Mouse (Mus musculus) MEL (cell line): Measurements from ENCODE around the gene Pla1a. TPM values are rescaled to one million over a fixed set of nuclear protein-coding genes. Genes with fewer than 3 reads are reported as not detected.

Source experiments
- DNase-seq: peaks from one replicate; pipeline ENCODE4 v3.0.0; 2011; ENCODE audit warnings: low read depth, low spot score
- H3K27ac ChIP-seq: 2 replicates; pipeline ENCODE4 v1.5.1; 2012; ENCODE audit warnings: low read depth, mild to moderate bottlenecking, control low read depth, low read length, moderate library complexity; ENCODE audit not compliant: control insufficient read depth
- H3K27me3 ChIP-seq, 2 experiments: fragments of 150-350 bp in 1 of 2; sonication (generic) in 1 of 2; 2 replicates each; pipeline ENCODE4 v1.6.1; 2012; ENCODE audit warnings: low read length in 2 of 2, mild to moderate bottlenecking in 2 of 2, improper control_type of control experiment in 1 of 2, moderate library complexity in 1 of 2; ENCODE audit not compliant: insufficient read depth in 2 of 2, control insufficient read depth in 1 of 2
- H3K36me3 ChIP-seq, 2 experiments: 2 replicates each; pipeline ENCODE4 v1.6.1; 2012 to 2014; ENCODE audit warnings: low read length in 2 of 2, improper control_type of control experiment in 1 of 2, inconsistent platforms in 1 of 2, mild to moderate bottlenecking in 1 of 2; ENCODE audit not compliant: insufficient read depth in 2 of 2, control insufficient read depth in 1 of 2
- H3K4me1 ChIP-seq, 2 experiments: fragments of 150-350 bp in 1 of 2; sonication (generic) in 1 of 2; 2 replicates each; pipeline ENCODE4 v1.6.1; 2012; ENCODE audit warnings: low read length in 2 of 2, improper control_type of control experiment in 1 of 2, mild to moderate bottlenecking in 1 of 2; ENCODE audit not compliant: insufficient read depth in 2 of 2, control insufficient read depth in 1 of 2
- H3K4me3 ChIP-seq, 2 experiments: fragments of 150-350 bp in 1 of 2; sonication (generic) in 1 of 2; 2 replicates each; pipeline ENCODE4 v1.5.1; 2012; ENCODE audit warnings: low read depth in 2 of 2, low read length in 2 of 2, mild to moderate bottlenecking in 2 of 2, moderate library complexity in 2 of 2, control low read depth in 1 of 2, improper control_type of control experiment in 1 of 2; ENCODE audit not compliant: control insufficient read depth in 1 of 2, insufficient read depth in 1 of 2
- H3K79me2 ChIP-seq: 2 replicates; pipeline ENCODE4 v1.6.1; 2012; ENCODE audit warnings: mild to moderate bottlenecking, low read length, moderate library complexity; ENCODE audit not compliant: control insufficient read depth, poor library complexity, insufficient read depth
- H3K9ac ChIP-seq: 2 replicates; pipeline ENCODE4 v1.6.1; 2012; ENCODE audit warnings: low read depth, mild to moderate bottlenecking, control low read depth, low read length, moderate library complexity; ENCODE audit not compliant: control insufficient read depth, poor library complexity, severe bottlenecking
- H3K9me3 ChIP-seq: fragments of 150-350 bp; sonication (generic); replicated peaks from 2 replicates; pipeline ENCODE4 v1.6.1; 2012; ENCODE audit warnings: mild to moderate bottlenecking, low read length, improper control_type of control experiment, moderate library complexity; ENCODE audit not compliant: insufficient read depth
- CTCF ChIP-seq, 3 experiments: IDR thresholded peaks in 2 of 3; conservative IDR thresholded peaks in 1 of 3; 2 replicates each; pipeline ENCODE4 v1.5.1; 2011 to 2012; ENCODE audit warnings: low read length in 3 of 3, low read depth in 2 of 3, mild to moderate bottlenecking in 2 of 3, improper control_type of control experiment in 1 of 3, inconsistent platforms in 1 of 3, mixed read lengths in 1 of 3, moderate library complexity in 1 of 3; ENCODE audit not compliant: control insufficient read depth in 1 of 3, insufficient read depth in 1 of 3, poor library complexity in 1 of 3, severe bottlenecking in 1 of 3
- ELF1 ChIP-seq: IDR thresholded peaks from 2 replicates; pipeline ENCODE4 v1.6.1; 2014; ENCODE audit warnings: low read depth, mild to moderate bottlenecking, inconsistent platforms, low read length, improper control_type of control experiment, moderate library complexity
- EP300 ChIP-seq, 2 experiments: IDR thresholded peaks; 2 replicates each; pipeline ENCODE4 v1.6.1; 2011; ENCODE audit warnings: improper control_type of control experiment in 2 of 2, low read length in 2 of 2, low read depth in 1 of 2, mild to moderate bottlenecking in 1 of 2
- ETS1 ChIP-seq: IDR thresholded peaks from 2 replicates; pipeline ENCODE4 v1.6.1; 2012; ENCODE audit warnings: low read depth, mild to moderate bottlenecking, inconsistent platforms, low read length, improper control_type of control experiment, moderate library complexity
- GATA1 ChIP-seq: IDR thresholded peaks from 2 replicates; pipeline ENCODE4 v1.6.1; 2011; ENCODE audit warnings: low read depth, low read length, improper control_type of control experiment
- HCFC1 ChIP-seq: IDR thresholded peaks from 2 replicates; pipeline ENCODE4 v1.6.1; 2012; ENCODE audit warnings: low read depth, mild to moderate bottlenecking, inconsistent platforms, low read length, improper control_type of control experiment, moderate library complexity
- JUND ChIP-seq: IDR thresholded peaks from 2 replicates; pipeline ENCODE4 v1.6.1; 2011; ENCODE audit warnings: low read depth, mild to moderate bottlenecking, improper control_type of control experiment, low read length
- KAT2A ChIP-seq: conservative IDR thresholded peaks from 2 replicates; pipeline ENCODE4 v1.6.1; 2012; ENCODE audit warnings: low read depth, low read length, improper control_type of control experiment, inconsistent platforms
- MAFK ChIP-seq: IDR thresholded peaks from 2 replicates; pipeline ENCODE4 v1.6.1; 2011; ENCODE audit warnings: low read depth, mild to moderate bottlenecking, low read length, improper control_type of control experiment, borderline replicate concordance
- MYB ChIP-seq: IDR thresholded peaks from 2 replicates; pipeline ENCODE4 v1.6.1; 2011; ENCODE audit warnings: mild to moderate bottlenecking, low read depth, low read length, improper control_type of control experiment
- POLR2A ChIP-seq, 2 experiments: IDR thresholded peaks; 2 replicates each; pipeline ENCODE4 v1.6.1; 2011 to 2012; ENCODE audit warnings: low read length in 2 of 2, mild to moderate bottlenecking in 2 of 2, control low read depth in 1 of 2, improper control_type of control experiment in 1 of 2, low read depth in 1 of 2, moderate library complexity in 1 of 2; ENCODE audit not compliant: control insufficient read depth in 1 of 2, insufficient read depth in 1 of 2, poor library complexity in 1 of 2
- SIN3A ChIP-seq: IDR thresholded peaks from 2 replicates; pipeline ENCODE4 v1.6.1; 2012; ENCODE audit warnings: low read length, improper control_type of control experiment, inconsistent platforms
- SMC3 ChIP-seq: IDR thresholded peaks from 2 replicates; pipeline ENCODE4 v1.6.1; 2011; ENCODE audit warnings: low read depth, low read length, improper control_type of control experiment
- TCF12 ChIP-seq: IDR thresholded peaks from 2 replicates; pipeline ENCODE4 v1.6.1; 2014; ENCODE audit warnings: low read depth, mild to moderate bottlenecking, inconsistent platforms, low read length, improper control_type of control experiment, moderate library complexity
- USF1 ChIP-seq: IDR thresholded peaks from 2 replicates; pipeline ENCODE4 v1.6.1; 2014; ENCODE audit warnings: low read depth, mild to moderate bottlenecking, inconsistent platforms, low read length, improper control_type of control experiment, moderate library complexity
- ZMIZ1 ChIP-seq: IDR thresholded peaks from 2 replicates; pipeline ENCODE4 v1.6.1; 2012; ENCODE audit warnings: low read depth, mild to moderate bottlenecking, inconsistent platforms, low read length, improper control_type of control experiment, moderate library complexity
- ZNF384 ChIP-seq: IDR thresholded peaks from 2 replicates; pipeline ENCODE4 v1.6.1; 2012; ENCODE audit warnings: low read depth, mild to moderate bottlenecking, inconsistent platforms, low read length, improper control_type of control experiment
- polyA plus RNA-seq, 2 experiments: library from polyadenylated mRNA; stranded (reverse) in 1 of 2; unstranded in 1 of 2; fragments of >175 nt in 1 of 2; fragments of >200 nt in 1 of 2; gene quantifications; 2 replicates each; pipeline versions ENCODE4 v1.2.1 to v1.2.4; 2012; ENCODE audit warnings: low replicate concordance in 2 of 2, low read depth in 1 of 2; ENCODE audit not compliant: insufficient read length in 2 of 2, insufficient read depth in 1 of 2, missing spikeins in 1 of 2
- total RNA-seq: library from RNA; depleted of rRNA; stranded (reverse); fragments of 300-350 nt; gene quantifications from 2 replicates; pipeline ENCODE4 v1.2.3, GENCODE M21; 2012

The Pla1a gene
- total and polyA plus RNA-seq, 3 experiments: 0.04 TPM; not detected in 2

- peaks cover 0 to 2% of the 10 kb centered on the region in 2 experiments; a peak in 1 of 4 replicates for H3K27me3 ChIP-seq
- peak; percentile 53 for DNase-seq
- peak overlapping the region; percentile 13 for H3K9ac ChIP-seq
- peaks cover 0 to 27% of the 10 kb centered on the region in 2 experiments; a peak in 3 of 4 replicates for H3K4me1 ChIP-seq
- peak overlapping the region in 1 of 2 experiments; percentile 3; a peak in 1 of 4 replicates for H3K4me3 ChIP-seq
- H3K36me3 ChIP-seq: peaks cover 0 to 14% of the 10 kb centered on the region in 2 experiments; a peak in 2 of 4 replicates
- no peak overlapping the region for H3K27ac ChIP-seq
- H3K79me2 ChIP-seq: no peaks in the 10 kb centered on the region
- TF ChIP-seq GATA1 (peak; percentile 53), ETS1 (peak; percentile 24; the same call in 1 of the 2 replicates), TCF12 (no peak), EP300 (IDR thresholded peaks at IDR 0.05; ENCODE audit: low read depth in 1 of 2, low read length in 2 of 2) (peak; percentile 36 to 40; a peak in 2 of 4 replicates), ELF1 (peak; percentile 52; the same call in 1 of the 2 replicates)
- no peaks in the 10 kb centered on the region for H3K9me3 ChIP-seq
Measured at GRCm38 (mm10) chr16:38431446-38432185, 1.3 kb downstream of the Pla1a start.

- H3K27me3 ChIP-seq: peaks cover 3 to 5% of the 10 kb centered on the region in 2 experiments; a peak in 3 of 4 replicates
- no peak overlapping the region for H3K9ac ChIP-seq
- H3K36me3 ChIP-seq: no peaks in the 10 kb centered on the region; a peak in 2 of 4 replicates
- H3K9me3 ChIP-seq: no peaks in the 10 kb centered on the region
- DNase-seq: no peak
- peaks cover 0 to 8% of the 10 kb centered on the region in 2 experiments; a peak in 3 of 4 replicates for H3K4me1 ChIP-seq
- no peak overlapping the region for H3K27ac ChIP-seq
- no peaks in the 10 kb centered on the region for H3K79me2 ChIP-seq
- H3K4me3 ChIP-seq: no peak overlapping the region
- TF ChIP-seq KAT2A (no peak), ZMIZ1 (no peak), MAFK (no peak), POLR2A (IDR thresholded peaks at IDR 0.05; ENCODE audit: control insufficient read depth in 1 of 2, insufficient read depth in 1 of 2, low read depth in 1 of 2, low read length in 2 of 2, poor library complexity in 1 of 2) (no peak), SMC3 (no peak), HCFC1 (no peak), SIN3A (no peak), CTCF (IDR thresholded peaks at IDR 0.05 in 2 of 3, conservative IDR thresholded peaks at IDR 0.05 in 1 of 3; ENCODE audit: control insufficient read depth in 1 of 3, insufficient read depth in 1 of 3, low read depth in 2 of 3, low read length in 3 of 3, poor library complexity in 1 of 3, severe bottlenecking in 1 of 3) (no peak), USF1 (no peak), JUND (no peak), MYB (no peak), ZNF384 (no peak), GATA1 (no peak)
Measured at GRCm38 (mm10) chr16:38425799-38426198, 7.1 kb downstream of the Pla1a start.
